Mouse (Mus musculus) E14TG2a.4 (cell line): ENCODE data around the gene Mier3.

Experiments used
- H3K27me3 ChIP-seq: 2 replicates; pipeline ENCODE4 v1.6.1; 2014; ENCODE audit warnings: low read length, control low read depth; ENCODE audit not compliant: insufficient read depth
- H3K36me3 ChIP-seq: 2 replicates; pipeline ENCODE4 v1.6.1; 2014; ENCODE audit warnings: low read length, control low read depth; ENCODE audit not compliant: insufficient read depth
- H3K4me1 ChIP-seq: replicated peaks from 2 replicates; pipeline ENCODE4 v1.6.1; 2014; ENCODE audit warnings: low read depth, low read length, control low read depth
- H3K4me3 ChIP-seq: replicated peaks from 2 replicates; pipeline ENCODE4 v1.5.1; 2014; ENCODE audit warnings: mild to moderate bottlenecking, low read length
- H3K9me3 ChIP-seq: 2 replicates; pipeline ENCODE4 v1.6.1; 2014; ENCODE audit warnings: low read length, control low read depth
- CTCF ChIP-seq: conservative IDR thresholded peaks from 2 replicates; pipeline ENCODE4 v1.5.1; 2014; ENCODE audit warnings: low read length
- NANOG ChIP-seq: IDR thresholded peaks from 2 replicates; pipeline ENCODE4 v1.6.1; 2014; ENCODE audit warnings: borderline replicate concordance, low read length, mixed read lengths
- POU5F1 ChIP-seq: IDR thresholded peaks from 2 replicates; pipeline ENCODE4 v1.6.1; 2014; ENCODE audit warnings: low read length, borderline replicate concordance

Gene Mier3

GRCm38 (mm10) chr13:111725165-111726077, 44.6 kb downstream of the Mier3 start:
- peaks cover 16% of the 10 kb centered on the region for H3K4me1 ChIP-seq
- no peak for TF ChIP-seq CTCF
- no peak for TF ChIP-seq NANOG
- no peak for TF ChIP-seq POU5F1
- H3K36me3 ChIP-seq, result peaks cover 3% of the 10 kb centered on the region; the same call in 1 of the 2 replicates

GRCm38 (mm10) chr13:111726898-111727297, 46.1 kb downstream of the Mier3 start:
- TF ChIP-seq CTCF (no peak), NANOG (no peak), POU5F1 (no peak)
- Histone ChIP-seq H3K4me3 (no peak overlapping the region), H3K27me3 (no peaks in the 10 kb centered on the region), H3K36me3 (peaks cover 3% of the 10 kb centered on the region; the same call in 1 of the 2 replicates), H3K9me3 (peaks cover 29% of the 10 kb centered on the region), H3K4me1 (peaks cover 14% of the 10 kb centered on the region)

More at GRCm38 (mm10) chr13:111725165-111726077, 44.6 kb downstream of the Mier3 start:
- peak overlapping the region; percentile 87 for H3K4me3 ChIP-seq
- H3K9me3 ChIP-seq, result peaks cover 23% of the 10 kb centered on the region
- no peaks in the 10 kb centered on the region for H3K27me3 ChIP-seq

- Histone ChIP-seq H3K9me3 (no peaks in the 10 kb centered on the region), H3K4me3 (no peak overlapping the region), H3K27me3 (no peaks in the 10 kb centered on the region), H3K36me3 (no peaks in the 10 kb centered on the region), H3K4me1 (no peaks in the 10 kb centered on the region)
- TF ChIP-seq NANOG (no peak), POU5F1 (no peak), CTCF (no peak)
Observed at GRCm38 (mm10) chr13:111741204-111741990, 60.6 kb downstream of the Mier3 start.

GRCm38 (mm10) chr13:111741991-111742615, 61.3 kb downstream of the Mier3 start:
- Histone ChIP-seq H3K4me1 (no peaks in the 10 kb centered on the region), H3K27me3 (no peaks in the 10 kb centered on the region), H3K4me3 (no peak overlapping the region), H3K36me3 (0 out of 2 replicates have a peak, but pooled peaks cover 4% of the 10 kb centered on the region), H3K9me3 (no peaks in the 10 kb centered on the region)
- TF ChIP-seq NANOG (no peak), CTCF (peak; percentile 56)

GRCm38 (mm10) chr13:111744233-111745000, 63.6 kb downstream of the Mier3 start:
- TF ChIP-seq CTCF, result no peak

GRCm38 (mm10) chr13:111745216-111745615, 64.4 kb downstream of the Mier3 start:
- no peak for TF ChIP-seq NANOG
- Histone ChIP-seq H3K27me3 (no peaks in the 10 kb centered on the region), H3K4me1 (peaks cover 12% of the 10 kb centered on the region), H3K4me3 (no peak overlapping the region), H3K9me3 (no peaks in the 10 kb centered on the region), H3K36me3 (peaks cover 23% of the 10 kb centered on the region)

More at GRCm38 (mm10) chr13:111744233-111745000, 63.6 kb downstream of the Mier3 start:
- Histone ChIP-seq H3K27me3 (no peaks in the 10 kb centered on the region), H3K36me3 (peaks cover 15% of the 10 kb centered on the region), H3K4me1 (peaks cover 12% of the 10 kb centered on the region), H3K4me3 (no peak overlapping the region), H3K9me3 (no peaks in the 10 kb centered on the region)

GRCm38 (mm10) chr13:111746831-111747230, 66.1 kb downstream of the Mier3 start:
- peaks cover 38% of the 10 kb centered on the region for H3K36me3 ChIP-seq
- no peak overlapping the region for H3K4me3 ChIP-seq
- H3K9me3 ChIP-seq, result no peaks in the 10 kb centered on the region
- H3K27me3 ChIP-seq, result no peaks in the 10 kb centered on the region
- peaks cover 12% of the 10 kb centered on the region for H3K4me1 ChIP-seq
- no peak for TF ChIP-seq NANOG
- no peak for TF ChIP-seq CTCF
- TF ChIP-seq POU5F1, result no peak
